Mouse (Mus musculus) liver, embryonic 11.5 days (tissue): ENCODE measurements at regions not wholly inside any gene's neighbourhood (a gene's known extent, or its start where the extent isn't known, plus 50 kb on each side); places are given as distances from the start of the nearest gene placed in this dataset.

Experiments used
- ATAC-seq: fragments of 200-750 bp; cut with Nextera tagmentation; replicated peaks from 2 replicates; pipeline ENCODE4 v1.8.0; 2017; ENCODE audit warnings: moderate number of reproducible peaks, mild to moderate bottlenecking, moderate TSS enrichment, moderate library complexity; ENCODE audit not compliant: low FRiP score
- DNase-seq: peaks from one replicate; pipeline ENCODE4 v3.0.0-alpha.2; 2017; ENCODE audit warnings: low spot score
- H3K27ac ChIP-seq: fragments of 300-500 bp; sonication (generic); 2 replicates; pipeline ENCODE4 v1.5.1; 2014; ENCODE audit warnings: mild to moderate bottlenecking, low read depth, low read length, control low read depth
- H3K27me3 ChIP-seq: fragments of 300-500 bp; sonication (generic); replicated peaks from 2 replicates; pipeline ENCODE4 v1.6.1; 2014; ENCODE audit warnings: low read length, mixed read lengths; ENCODE audit not compliant: control insufficient read depth, insufficient read depth
- H3K36me3 ChIP-seq: fragments of 300-500 bp; sonication (generic); 2 replicates; pipeline ENCODE4 v1.6.1; 2014; ENCODE audit warnings: mild to moderate bottlenecking, low read length, moderate library complexity, mixed read lengths; ENCODE audit not compliant: control insufficient read depth, insufficient read depth
- H3K4me1 ChIP-seq: fragments of 300-500 bp; sonication (generic); replicated peaks from 2 replicates; pipeline ENCODE4 v1.6.1; 2014; ENCODE audit warnings: low read length, mixed read lengths; ENCODE audit not compliant: control insufficient read depth, insufficient read depth
- H3K4me2 ChIP-seq: fragments of 300-500 bp; sonication (generic); 2 replicates; pipeline ENCODE4 v1.6.1; 2014; ENCODE audit warnings: mild to moderate bottlenecking, control low read depth, moderate library complexity
- H3K4me3 ChIP-seq: fragments of 300-500 bp; sonication (generic); 2 replicates; pipeline ENCODE4 v1.5.1; 2014; ENCODE audit warnings: low read depth, low read length, control low read depth
- H3K9ac ChIP-seq: fragments of 300-500 bp; sonication (generic); 2 replicates; pipeline ENCODE4 v1.6.1; 2014; ENCODE audit warnings: low read depth, low read length, control low read depth
- H3K9me3 ChIP-seq: fragments of 300-500 bp; sonication (generic); 2 replicates; pipeline ENCODE4 v1.6.1; 2016; ENCODE audit warnings: low read length, inconsistent platforms, mixed read lengths; ENCODE audit not compliant: control insufficient read depth
- WGBS: fragments of 180-500 bp; shearing (Covaris S2); extraction: QIAGEN DNeasy Blood & Tissue Kit; methylation state at CpG from one replicate; pipeline ENCODE4 v1.1.7; 2014; 5-methylcytosine and 5-hydroxymethylcytosine counted together

- ATAC-seq (no peak), DNase-seq (no peak)
- Histone ChIP-seq H3K4me2 (no peak overlapping the region), H3K4me3 (no peak overlapping the region), H3K4me1 (no peaks in the 10 kb centered on the region), H3K9ac (no peak overlapping the region), H3K27ac (no peak overlapping the region), H3K9me3 (no peaks in the 10 kb centered on the region), H3K36me3 (no peaks in the 10 kb centered on the region), H3K27me3 (no peaks in the 10 kb centered on the region)
- WGBS: 69% methylated on average over 11 of the region's 13 CpGs
These were observed 63.4 kb downstream of the Irx2 start for GRCm38 (mm10) chr13:72691783-72692729.

- H3K9ac ChIP-seq: no peak overlapping the region
- no peaks in the 10 kb centered on the region for H3K4me1 ChIP-seq
- H3K27ac ChIP-seq: no peak overlapping the region
- H3K9me3 ChIP-seq: no peaks in the 10 kb centered on the region
- WGBS: 77% methylated on average over 3 of the region's 3 CpGs
- ATAC-seq (no peak), DNase-seq (no peak)
- no peaks in the 10 kb centered on the region for H3K27me3 ChIP-seq
- no peaks in the 10 kb centered on the region for H3K36me3 ChIP-seq
- no peak overlapping the region for H3K4me2 ChIP-seq
- H3K4me3 ChIP-seq: no peak overlapping the region
These were observed 78.8 kb downstream of the Irx2 start for GRCm38 (mm10) chr13:72707469-72707868.

- Histone ChIP-seq H3K4me2 (no peak overlapping the region), H3K27ac (no peak overlapping the region), H3K9ac (no peak overlapping the region), H3K27me3 (no peaks in the 10 kb centered on the region), H3K4me3 (no peak overlapping the region), H3K36me3 (no peaks in the 10 kb centered on the region), H3K9me3 (no peaks in the 10 kb centered on the region), H3K4me1 (no peaks in the 10 kb centered on the region)
- ATAC-seq (no peak), DNase-seq (no peak)
- WGBS: 58% methylated on average over 2 of the region's 2 CpGs
These were observed 80.1 kb downstream of the Irx2 start for GRCm38 (mm10) chr13:72708728-72709127.

- H3K4me3 ChIP-seq: no peak overlapping the region
- H3K27me3 ChIP-seq: no peaks in the 10 kb centered on the region
- no peak overlapping the region for H3K9ac ChIP-seq
- no peaks in the 10 kb centered on the region for H3K36me3 ChIP-seq
- H3K9me3 ChIP-seq: no peaks in the 10 kb centered on the region
- H3K4me1 ChIP-seq: no peaks in the 10 kb centered on the region
- no peak for DNase-seq
- WGBS: 69% methylated on average over 5 of the region's 5 CpGs
- ATAC-seq: no peak
- no peak overlapping the region for H3K27ac ChIP-seq
- H3K4me2 ChIP-seq: no peak overlapping the region
These were observed 81.4 kb downstream of the Irx2 start for GRCm38 (mm10) chr13:72710051-72710450.

GRCm38 (mm10) chr13:72711136-72711535 is 82.5 kb downstream of the Irx2 start:
- Histone ChIP-seq H3K4me2 (no peak overlapping the region), H3K4me3 (no peak overlapping the region), H3K9me3 (no peaks in the 10 kb centered on the region), H3K27ac (no peak overlapping the region), H3K36me3 (no peaks in the 10 kb centered on the region), H3K4me1 (no peaks in the 10 kb centered on the region), H3K9ac (no peak overlapping the region), H3K27me3 (no peaks in the 10 kb centered on the region)
- WGBS: 53% methylated on average over 8 of the region's 8 CpGs
- ATAC-seq (no peak), DNase-seq (no peak)

GRCm38 (mm10) chr13:72711842-72712330 is 83.3 kb downstream of the Irx2 start:
- Histone ChIP-seq H3K9ac (no peak overlapping the region), H3K27ac (no peak overlapping the region), H3K4me1 (no peaks in the 10 kb centered on the region), H3K27me3 (no peaks in the 10 kb centered on the region), H3K4me3 (no peak overlapping the region), H3K9me3 (no peaks in the 10 kb centered on the region), H3K4me2 (no peak overlapping the region), H3K36me3 (no peaks in the 10 kb centered on the region)
- 73% methylated on average over 4 of the region's 4 CpGs for WGBS
- DNase-seq (no peak), ATAC-seq (no peak)

- no peaks in the 10 kb centered on the region for H3K9me3 ChIP-seq
- no peak overlapping the region for H3K4me3 ChIP-seq
- no peaks in the 10 kb centered on the region for H3K27me3 ChIP-seq
- DNase-seq: no peak
- no peak overlapping the region for H3K9ac ChIP-seq
- 42% methylated on average over 7 of the region's 7 CpGs for WGBS
- no peaks in the 10 kb centered on the region for H3K36me3 ChIP-seq
- no peak overlapping the region for H3K27ac ChIP-seq
- H3K4me2 ChIP-seq: no peak overlapping the region
- ATAC-seq: no peak
- no peaks in the 10 kb centered on the region for H3K4me1 ChIP-seq
These were observed 86.2 kb downstream of the Irx2 start for GRCm38 (mm10) chr13:72714793-72715192.

- no peaks in the 10 kb centered on the region for H3K36me3 ChIP-seq
- WGBS: 66% methylated on average over 6 of the region's 6 CpGs
- no peak for ATAC-seq
- no peak overlapping the region for H3K27ac ChIP-seq
- H3K4me3 ChIP-seq: no peak overlapping the region
- H3K9me3 ChIP-seq: no peaks in the 10 kb centered on the region
- no peak for DNase-seq
- no peak overlapping the region for H3K4me2 ChIP-seq
- H3K4me1 ChIP-seq: no peaks in the 10 kb centered on the region
- no peak overlapping the region for H3K9ac ChIP-seq
- no peaks in the 10 kb centered on the region for H3K27me3 ChIP-seq
These were observed 87.5 kb downstream of the Irx2 start for GRCm38 (mm10) chr13:72715959-72716680.
